In genomic region chr7:30122188-30122530, GRCm38 (mm10) we compare ENCODE assay signal across 8 mouse cellular contexts. TPM values are rescaled to one million over a fixed set of nuclear protein-coding genes. Genes with fewer than 3 reads are reported as not detected.
DNase-seq lines count a peak whose midpoint lies in the region; ATAC-seq and TF ChIP-seq lines count a peak whose summit lies in the region.

No protein-coding gene starts in this region.

- under 1% methylated on average over 15 of the region's 15 CpGs for WGBS in heart, postnatal 0 days
- under 1% methylated on average over 15 of the region's 15 CpGs for WGBS in forebrain, postnatal 0 days
- 13% methylated on average over 15 of the region's 15 CpGs for WGBS in midbrain, embryonic 12.5 days

- DNase-seq in heart, postnatal 0 days (ENCODE audit: low spot score), result no peak
- DNase-seq in heart, postnatal 10 days, result no peak
- peak; percentile 75 for DNase-seq in NIH3T3 (ENCODE audit: low read depth)
- DNase-seq in forebrain, postnatal 0 days, result no peak
- no peak for DNase-seq in left cerebral cortex, adult 18-20 months (ENCODE audit: low spot score in 2 of 2)
- DNase-seq in cerebellum, adult 11 months, result no peak

- H3K4me2 ChIP-seq in heart, postnatal 0 days (ENCODE audit: low read depth, low read length), result peak overlapping the region; percentile 99
- peak overlapping the region; percentile 67 for H3K4me2 ChIP-seq in forebrain, postnatal 0 days (ENCODE audit: low read depth)
- H3K4me2 ChIP-seq in midbrain, embryonic 12.5 days (replicated peaks), result peak overlapping the region; percentile 79

- peak overlapping the region; percentile 81 for H3K9ac ChIP-seq in heart, postnatal 0 days (replicated peaks; ENCODE audit: low read depth, low read length)
- peak overlapping the region; percentile 78 for H3K9ac ChIP-seq in forebrain, postnatal 0 days
- H3K9ac ChIP-seq in midbrain, embryonic 12.5 days (replicated peaks), result peak overlapping the region; percentile 73

- no peaks in the 10 kb centered on the region for H3K27me3 ChIP-seq in heart, postnatal 0 days (ENCODE audit: control insufficient read depth, insufficient read depth, low read length)
- H3K27me3 ChIP-seq in forebrain, postnatal 0 days (ENCODE audit: insufficient read depth, low read length), result no peaks in the 10 kb centered on the region
- no peaks in the 10 kb centered on the region for H3K27me3 ChIP-seq in midbrain, embryonic 12.5 days

- peaks cover 19% of the 10 kb centered on the region for H3K36me3 ChIP-seq in heart, postnatal 0 days (replicated peaks; ENCODE audit: control insufficient read depth, insufficient read depth, low read length)
- peaks cover 9% of the 10 kb centered on the region for H3K36me3 ChIP-seq in forebrain, postnatal 0 days (ENCODE audit: insufficient read depth)
- H3K36me3 ChIP-seq in midbrain, embryonic 12.5 days, result peaks cover 11% of the 10 kb centered on the region

- TF ChIP-seq EP300 in heart, postnatal 0 days (IDR thresholded peaks at IDR 0.05; ENCODE audit: low read depth), result no peak

- H3K27ac ChIP-seq in heart, postnatal 0 days (ENCODE audit: low read depth), result peak overlapping the region; percentile 85
- peak overlapping the region; percentile 89 for H3K27ac ChIP-seq in forebrain, postnatal 0 days (ENCODE audit: low read depth, low read length)
- H3K27ac ChIP-seq in midbrain, embryonic 12.5 days (replicated peaks), result peak overlapping the region; percentile 76

- peak overlapping the region; percentile 92 for H3K4me3 ChIP-seq in heart, postnatal 0 days (ENCODE audit: low read depth, low read length)
- H3K4me3 ChIP-seq in forebrain, postnatal 0 days (ENCODE audit: low read depth, low read length), result peak overlapping the region; percentile 68
- H3K4me3 ChIP-seq in midbrain, embryonic 12.5 days, result peak overlapping the region; percentile 66

- 0 out of 2 replicates have a peak, but pooled peaks cover 4% of the 10 kb centered on the region for H3K4me1 ChIP-seq in heart, postnatal 0 days (ENCODE audit: control insufficient read depth, insufficient read depth)
- H3K4me1 ChIP-seq in forebrain, postnatal 0 days (ENCODE audit: insufficient read depth), result 0 out of 2 replicates have a peak, but pooled peaks cover 5% of the 10 kb centered on the region
- H3K4me1 ChIP-seq in midbrain, embryonic 12.5 days, result peaks cover 11% of the 10 kb centered on the region

- intact Hi-C loops in heart, postnatal 10 days (cut with DNase I), result no loop called here

- H3K9me3 ChIP-seq in heart, postnatal 0 days (replicated peaks; ENCODE audit: control insufficient read depth, low read length), result no peaks in the 10 kb centered on the region
- no peaks in the 10 kb centered on the region for H3K9me3 ChIP-seq in forebrain, postnatal 0 days (ENCODE audit: low read length)
- no peaks in the 10 kb centered on the region for H3K9me3 ChIP-seq in midbrain, embryonic 12.5 days

- ATAC-seq in heart, postnatal 0 days (ENCODE audit: insufficient read depth, low read depth), result peak; percentile 37; the same call in 1 of the 2 replicates
- ATAC-seq in forebrain, postnatal 0 days, result peak; percentile 49
- ATAC-seq in midbrain, embryonic 12.5 days (ENCODE audit: low FRiP score, low read depth), result peak; percentile 60
- no peak for ATAC-seq in monocyte, adult 5-6 weeks (replicated peaks; ENCODE audit: insufficient number of reproducible peaks, low FRiP score, low TSS enrichment, poor library complexity, severe bottlenecking)

- no peak for TF ChIP-seq CTCF in heart, postnatal 0 days (IDR thresholded peaks at IDR 0.05; ENCODE audit: low read depth)
- TF ChIP-seq CTCF in forebrain, postnatal 0 days (IDR thresholded peaks at IDR 0.05; ENCODE audit: low read depth), result no peak

RNA-seq across cellular contexts. Expression of gene Zfp382, which starts 0.4 kb away (rescaled TPM):
- 2.6 and 4.5 TPM in 2 replicates for total RNA-seq in heart, postnatal 0 days (2014; rRNA removed; ENCODE audit: low replicate concordance)
- polyA plus RNA-seq in heart, postnatal 0 days (2015; fragmentation: Nextera tagmentation; extraction: Ambion mirVana), result 3.8 and 4.6 TPM in 2 replicates
- total RNA-seq in heart, postnatal 10 days (2021), result 1 to 10 TPM; 4.5 to 6.5 TPM
- total RNA-seq in forebrain, postnatal 0 days (2014; rRNA removed), result 12.3 and 25.3 TPM in 2 replicates
- 7.8 and 15.5 TPM in 2 replicates for polyA plus RNA-seq in forebrain, postnatal 0 days (2015; fragmentation: Nextera tagmentation; extraction: Ambion mirVana)
- 17.0 and 18.8 TPM in 2 replicates for polyA plus RNA-seq in midbrain, embryonic 12.5 days (2016; fragmentation: Nextera tagmentation; extraction: Ambion mirVana)
- total RNA-seq in left cerebral cortex, adult 18-20 months (2021), result 10 to 100 TPM; 31.3 to 36.0 TPM
- 3.6 to 16.7 TPM (median 6.6 TPM) in 3 replicates for total RNA-seq in monocyte, adult 5-6 weeks (2017)

RNA-seq across cellular contexts. Expression of gene Zfp260, which starts 27.6 kb away (rescaled TPM):
- total RNA-seq in heart, postnatal 0 days (2014; rRNA removed; ENCODE audit: low replicate concordance), result 33.1 and 54.8 TPM in 2 replicates
- 54.6 and 57.9 TPM in 2 replicates for polyA plus RNA-seq in heart, postnatal 0 days (2015; fragmentation: Nextera tagmentation; extraction: Ambion mirVana)
- 10 to 100 TPM; 44.8 to 53.3 TPM for total RNA-seq in heart, postnatal 10 days (2021)
- total RNA-seq in forebrain, postnatal 0 days (2014; rRNA removed), result 69.8 and 81.0 TPM in 2 replicates
- 51.2 and 55.5 TPM in 2 replicates for polyA plus RNA-seq in forebrain, postnatal 0 days (2015; fragmentation: Nextera tagmentation; extraction: Ambion mirVana)
- 134 and 136 TPM in 2 replicates for polyA plus RNA-seq in midbrain, embryonic 12.5 days (2016; fragmentation: Nextera tagmentation; extraction: Ambion mirVana)
- total RNA-seq in left cerebral cortex, adult 18-20 months (2021), result 10 to 100 TPM; 64.8 to 75.6 TPM
- total RNA-seq in monocyte, adult 5-6 weeks (2017), result 12.9 to 53.8 TPM (median 19.3 TPM) in 3 replicates

RNA-seq across cellular contexts. Expression of gene Zfp566, which starts 31.8 kb away (rescaled TPM):
- not detected in 2 replicates for total RNA-seq in heart, postnatal 0 days (2014; rRNA removed; ENCODE audit: low replicate concordance)
- 4.1 and 4.6 TPM in 2 replicates for polyA plus RNA-seq in heart, postnatal 0 days (2015; fragmentation: Nextera tagmentation; extraction: Ambion mirVana)
- total RNA-seq in heart, postnatal 10 days (2021), result 1 to 10 TPM; 1.3 to 2.3 TPM
- 3.6 and 5.0 TPM in 2 replicates for total RNA-seq in forebrain, postnatal 0 days (2014; rRNA removed)
- polyA plus RNA-seq in forebrain, postnatal 0 days (2015; fragmentation: Nextera tagmentation; extraction: Ambion mirVana), result 15.6 and 19.6 TPM in 2 replicates
- polyA plus RNA-seq in midbrain, embryonic 12.5 days (2016; fragmentation: Nextera tagmentation; extraction: Ambion mirVana), result 13.6 and 16.3 TPM in 2 replicates
- total RNA-seq in left cerebral cortex, adult 18-20 months (2021), result 1 to 10 TPM; 5.6 to 7.7 TPM
- 0.43 to 3.1 TPM in 2 of 3 replicates, not detected in the other for total RNA-seq in monocyte, adult 5-6 weeks (2017)

RNA-seq across cellular contexts. Expression of gene Gm26920, which starts 31.9 kb away (rescaled TPM):
- not detected in 2 replicates for total RNA-seq in heart, postnatal 0 days (2014; rRNA removed; ENCODE audit: low replicate concordance)
- polyA plus RNA-seq in heart, postnatal 0 days (2015; fragmentation: Nextera tagmentation; extraction: Ambion mirVana), result 0.18 TPM in 1 of 2 replicates, not detected in the other
- under 1 TPM in 1 of 2 experiments, not detected in 1; 0.62 TPM for total RNA-seq in heart, postnatal 10 days (2021)
- total RNA-seq in forebrain, postnatal 0 days (2014; rRNA removed), result 1.0 TPM in 1 of 2 replicates, not detected in the other
- polyA plus RNA-seq in forebrain, postnatal 0 days (2015; fragmentation: Nextera tagmentation; extraction: Ambion mirVana), result 0.38 and 1.1 TPM in 2 replicates
- polyA plus RNA-seq in midbrain, embryonic 12.5 days (2016; fragmentation: Nextera tagmentation; extraction: Ambion mirVana), result 1.0 and 4.5 TPM in 2 replicates
- total RNA-seq in left cerebral cortex, adult 18-20 months (2021), result 1 to 10 TPM in 1 of 2 experiments, not detected in 1; 1.5 TPM
- total RNA-seq in monocyte, adult 5-6 weeks (2017), result not detected in 3 replicates

RNA-seq across cellular contexts. Expression of gene Zfp146, which starts 47.4 kb away (rescaled TPM):
- 18.6 and 29.7 TPM in 2 replicates for total RNA-seq in heart, postnatal 0 days (2014; rRNA removed; ENCODE audit: low replicate concordance)
- 4.4 and 5.7 TPM in 2 replicates for polyA plus RNA-seq in heart, postnatal 0 days (2015; fragmentation: Nextera tagmentation; extraction: Ambion mirVana)
- total RNA-seq in heart, postnatal 10 days (2021), result 10 to 100 TPM; 39.0 to 42.5 TPM
- 72.9 and 87.3 TPM in 2 replicates for total RNA-seq in forebrain, postnatal 0 days (2014; rRNA removed)
- 6.6 and 8.7 TPM in 2 replicates for polyA plus RNA-seq in forebrain, postnatal 0 days (2015; fragmentation: Nextera tagmentation; extraction: Ambion mirVana)
- 19.0 and 20.2 TPM in 2 replicates for polyA plus RNA-seq in midbrain, embryonic 12.5 days (2016; fragmentation: Nextera tagmentation; extraction: Ambion mirVana)
- total RNA-seq in left cerebral cortex, adult 18-20 months (2021), result 10 to 100 TPM; 48.4 to 48.7 TPM
- 26.9 to 47.7 TPM (median 40.3 TPM) in 3 replicates for total RNA-seq in monocyte, adult 5-6 weeks (2017)
